Mouse (Mus musculus) cerebellum, adult 18-20 months (tissue): ENCODE measurements around the gene Spem2.
A peak's percentile ranks its signal among the peaks of the same experiment; 100 is the strongest.

Experiments
- DNase-seq, 2 experiments: peaks; one replicate each; pipeline ENCODE4 v3.0.0; 2021

The Spem2 gene

DNA sequence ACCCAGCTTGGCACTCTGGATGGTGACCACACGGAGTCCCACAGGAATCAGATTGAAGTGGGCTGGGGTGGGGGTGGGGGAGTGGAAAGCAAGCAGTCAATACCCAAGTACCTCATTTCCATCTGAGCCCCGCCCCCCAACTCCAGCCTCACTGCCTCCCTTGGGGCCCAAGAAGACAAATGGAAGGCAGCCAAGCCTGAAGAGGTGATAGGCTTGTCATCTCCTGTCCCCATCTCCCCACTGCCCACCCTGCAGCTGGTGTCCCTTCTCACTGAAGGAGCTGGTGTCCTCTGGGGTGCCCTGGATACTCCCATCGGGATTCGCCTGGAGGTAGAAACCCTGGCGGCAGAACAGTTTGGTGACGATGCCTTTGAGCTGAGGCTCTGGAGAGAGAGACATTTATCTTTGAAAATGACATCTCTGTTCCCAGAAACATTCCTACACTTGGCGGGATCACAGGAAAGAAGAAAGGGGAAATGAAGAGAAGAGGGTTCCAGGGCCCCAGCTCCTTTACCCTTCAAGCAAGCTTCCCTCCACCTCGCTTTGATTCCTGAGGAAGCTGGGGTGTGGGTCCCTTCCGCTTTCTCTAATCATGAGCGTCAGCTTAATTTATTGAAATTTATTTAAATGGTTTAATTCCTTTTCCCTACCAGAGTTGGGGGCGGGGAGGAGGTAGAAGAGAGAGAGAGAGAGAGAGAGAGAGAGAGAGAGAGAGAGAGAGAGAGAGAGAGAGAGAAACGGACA lies 18.7 kb downstream of the Spem2 start:
- DNase-seq: no peak

DNA sequence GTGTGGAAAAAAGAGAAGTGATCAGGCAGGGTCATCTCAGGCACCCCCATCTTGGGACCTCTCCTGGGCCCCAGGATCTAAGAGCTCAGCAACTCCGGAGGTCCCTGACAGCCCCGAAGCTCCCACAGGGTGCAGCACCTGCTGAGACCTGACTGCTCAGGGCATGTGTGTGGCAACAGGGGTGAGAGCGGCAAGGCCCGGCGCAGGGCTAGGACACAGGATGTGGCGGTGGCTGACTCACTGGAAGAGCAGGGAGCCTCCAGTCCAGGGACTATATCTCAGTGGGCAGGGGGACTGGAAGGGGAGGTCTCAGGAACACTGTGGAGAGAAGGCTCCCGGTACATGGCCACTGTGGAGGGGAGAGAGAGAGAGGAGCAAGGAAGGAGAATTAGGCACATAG lies 20.3 kb downstream of the Spem2 start:
- no peak for DNase-seq

DNA sequence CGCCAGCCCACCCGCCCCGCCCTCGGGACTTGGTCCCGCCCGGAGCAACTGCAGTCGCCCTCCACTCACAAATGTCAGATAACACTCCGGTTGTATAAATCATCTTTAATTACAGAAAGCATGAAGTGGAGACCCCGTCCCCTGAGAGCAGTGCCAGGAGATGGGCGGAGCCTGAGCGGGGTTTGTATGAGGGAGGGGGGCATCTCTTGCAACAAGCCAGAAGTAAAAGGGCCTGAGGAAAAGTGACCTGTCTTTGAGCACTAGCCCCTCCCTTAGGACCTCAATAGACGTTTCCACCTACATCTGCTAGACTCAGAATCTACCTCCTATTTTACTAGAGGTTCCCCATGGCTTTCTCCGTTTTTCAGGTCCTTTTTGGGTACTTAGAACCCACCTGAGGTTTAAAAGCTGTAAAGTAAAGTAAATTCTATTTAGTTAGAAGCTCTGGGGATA lies 22.3 kb downstream of the Spem2 start:
- no peak for DNase-seq

DNA sequence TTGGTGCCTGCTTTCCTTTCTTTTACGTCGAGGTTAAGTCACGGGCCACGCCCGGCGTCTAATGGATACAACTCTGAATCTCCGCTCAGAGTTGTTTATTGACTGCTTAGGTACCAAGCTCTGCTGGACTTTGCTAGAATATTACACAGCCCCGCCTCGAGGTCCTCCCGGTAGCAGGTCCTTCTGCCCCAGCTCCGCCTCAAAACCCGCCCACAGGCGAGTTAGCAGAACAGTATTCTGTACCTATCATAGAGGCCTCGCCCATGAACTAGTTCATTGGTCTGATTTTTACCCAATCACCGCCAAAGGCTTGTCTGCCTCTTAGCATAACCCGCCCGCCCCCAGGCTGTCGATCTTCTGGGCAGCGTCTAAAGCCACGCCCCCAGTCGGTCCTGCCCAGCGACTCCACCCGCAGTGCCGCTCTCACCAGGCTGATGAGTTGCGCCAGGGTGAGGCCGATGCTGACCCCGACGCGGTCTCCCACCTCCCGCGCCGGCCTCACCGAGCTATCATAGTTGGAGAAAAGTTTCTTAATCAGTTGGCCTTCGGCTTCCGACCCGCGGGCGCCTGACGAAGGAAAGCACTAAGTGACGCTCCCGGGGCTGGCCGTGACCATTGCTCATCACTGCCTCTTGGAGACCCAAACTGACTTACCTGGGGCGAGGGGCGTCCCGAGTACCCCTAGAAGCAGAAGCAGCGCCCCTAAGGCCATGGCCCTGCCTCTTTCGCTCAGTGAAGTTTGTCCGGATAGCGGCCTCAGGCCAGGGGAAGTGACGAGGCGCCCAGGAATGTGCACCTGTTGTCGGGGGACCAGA lies 22.9 kb downstream of the Spem2 start, which contains the start of gene Chrnb1:
TSS of gene Chrnb1 (minus strand) at position 776 of the 815 bp plus-strand sequence.
- DNase-seq: peak; percentile 87 to 94

DNA sequence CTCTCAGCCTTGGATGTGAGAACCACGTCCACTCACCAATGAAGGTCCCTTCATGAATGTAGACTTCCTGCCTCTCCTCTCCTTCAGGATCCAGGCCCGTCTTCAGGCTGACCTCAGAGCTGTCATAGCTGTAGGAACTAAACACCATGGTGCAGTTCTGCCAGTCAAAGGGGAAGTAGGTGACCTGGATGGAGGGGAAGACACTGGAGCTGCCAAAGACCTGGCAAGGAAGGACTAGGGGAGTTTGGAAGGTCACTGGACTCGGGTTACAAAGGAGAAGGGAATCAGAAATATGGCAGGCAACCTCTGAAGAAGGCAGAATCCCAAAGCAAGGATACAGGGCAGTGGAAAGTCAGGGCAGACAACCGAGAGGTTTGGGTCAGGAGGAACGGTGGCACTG lies 24.8 kb downstream of the Spem2 start:
- DNase-seq: no peak

DNA sequence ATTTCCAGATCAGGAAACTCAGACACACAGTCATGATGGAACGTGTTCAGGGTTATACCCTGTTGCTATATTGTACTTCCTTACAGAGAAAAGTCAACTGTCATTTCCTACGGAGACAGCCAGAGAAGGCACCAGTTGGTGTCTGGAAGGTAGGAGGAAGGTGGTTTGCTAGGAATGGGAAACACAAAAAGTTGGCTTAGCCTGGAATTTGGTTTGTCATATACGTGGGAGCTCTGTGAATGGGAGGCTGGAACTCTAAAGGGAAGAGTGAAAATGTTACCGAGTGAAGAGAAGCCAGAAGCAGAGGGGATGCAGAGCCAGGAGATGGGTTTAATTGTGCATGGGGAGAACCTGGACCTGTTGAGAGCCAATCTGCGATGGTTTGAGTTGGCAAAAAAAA lies 26.8 kb downstream of the Spem2 start:
- DNase-seq: no peak

DNA sequence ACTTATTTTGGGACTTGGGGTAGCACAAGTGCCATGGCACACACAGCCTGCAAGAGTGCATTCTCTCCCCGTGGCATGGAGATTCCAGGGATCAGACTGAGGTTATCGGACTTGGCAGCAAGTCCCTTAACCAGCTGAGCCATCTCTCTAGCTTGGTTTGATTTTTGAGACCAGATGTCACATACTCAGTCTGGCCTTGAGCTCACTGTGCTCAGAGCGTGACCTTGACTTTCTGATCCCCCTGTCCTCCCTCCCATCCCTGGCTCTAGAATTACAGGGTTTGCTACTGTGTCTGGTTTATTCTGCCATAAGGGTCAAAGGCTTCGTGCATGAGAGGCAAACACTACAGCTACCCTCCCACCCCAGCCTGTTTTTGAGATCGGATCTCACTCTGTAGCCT lies 28.8 kb downstream of the Spem2 start:
- DNase-seq: no peak

DNA sequence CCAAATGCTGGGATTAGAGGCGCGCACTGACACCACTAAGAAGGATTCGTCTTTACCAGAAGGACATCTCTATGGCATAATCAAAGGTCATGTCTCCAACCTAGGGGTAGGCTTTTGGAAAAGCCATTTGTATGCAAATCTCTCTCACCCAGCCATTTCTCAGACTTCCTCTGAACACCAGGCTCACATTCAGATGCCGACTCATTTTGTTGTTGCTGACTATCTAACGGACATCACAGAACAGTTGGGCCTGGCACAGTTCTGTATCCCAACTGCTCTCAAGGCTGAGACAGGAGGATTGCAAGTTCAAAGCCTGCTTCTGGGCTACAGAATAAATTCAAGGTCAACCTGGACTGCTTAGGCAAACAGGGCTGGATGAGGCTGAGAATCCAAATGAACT lies 31.0 kb downstream of the Spem2 start:
- no peak for DNase-seq

DNA sequence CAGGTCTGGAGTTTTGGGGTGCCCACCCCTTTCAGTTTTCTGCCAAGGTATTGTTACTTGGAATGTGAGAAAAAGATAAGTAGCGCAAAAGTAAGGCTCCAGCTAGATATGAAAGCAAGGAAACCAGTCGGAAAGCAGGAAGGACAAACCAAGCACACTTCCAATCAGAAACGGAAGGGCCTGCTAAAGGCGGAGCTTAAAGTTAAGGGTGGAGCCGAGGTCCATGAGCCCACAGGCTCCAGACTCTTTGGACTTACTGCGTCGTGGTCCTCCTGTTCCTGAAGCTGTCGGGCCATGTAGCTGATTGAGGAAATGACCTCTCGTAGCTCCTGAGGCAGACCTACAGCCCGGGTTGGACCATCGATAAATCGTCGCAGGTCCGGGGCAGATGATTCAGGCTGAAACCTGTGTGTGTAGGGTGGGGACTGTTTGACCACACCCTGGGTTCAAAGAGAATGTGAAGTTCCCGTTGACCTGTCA lies 33.4 kb downstream of the Spem2 start:
- DNase-seq: no peak

DNA sequence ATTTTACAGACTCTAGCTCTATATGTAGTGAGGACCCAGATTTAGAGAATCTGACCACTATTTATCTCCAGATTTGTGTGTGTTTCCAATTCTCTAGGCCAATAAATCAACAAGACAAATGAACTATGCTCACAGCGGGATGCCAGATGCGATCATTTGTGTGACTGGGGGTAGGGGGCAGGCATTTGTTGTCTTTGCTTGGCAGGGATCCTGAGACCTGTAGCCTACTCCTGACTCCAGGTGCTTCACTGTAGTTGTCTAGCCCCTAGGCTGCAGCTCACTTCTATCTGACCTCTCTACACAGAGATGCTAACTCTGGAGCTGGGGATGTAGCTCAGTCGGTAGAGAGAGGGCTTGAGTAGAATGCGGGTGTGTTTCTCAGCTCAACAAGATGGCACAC lies 36.4 kb downstream of the Spem2 start:
- DNase-seq: no peak

DNA sequence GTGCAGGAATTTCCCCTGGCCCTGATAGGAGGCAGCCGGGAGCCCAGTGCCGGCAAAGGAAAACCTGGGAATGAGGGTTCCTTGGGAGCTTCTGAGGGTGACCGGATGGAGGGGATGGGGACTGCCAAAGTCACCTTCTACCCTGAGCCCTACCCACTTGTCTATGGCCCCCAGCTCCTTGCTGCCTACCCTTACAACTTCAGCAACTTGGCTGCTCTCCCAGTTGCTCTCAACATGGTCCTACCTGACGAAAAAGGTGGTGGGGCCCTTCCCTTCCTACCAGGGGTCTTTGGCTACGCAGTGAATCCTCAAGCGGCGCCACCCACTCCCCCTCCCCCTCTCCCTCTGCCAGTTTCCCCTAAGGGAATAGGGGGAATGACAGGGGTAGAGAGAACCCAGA lies 39.3 kb downstream of the Spem2 start:
- DNase-seq: no peak

DNA sequence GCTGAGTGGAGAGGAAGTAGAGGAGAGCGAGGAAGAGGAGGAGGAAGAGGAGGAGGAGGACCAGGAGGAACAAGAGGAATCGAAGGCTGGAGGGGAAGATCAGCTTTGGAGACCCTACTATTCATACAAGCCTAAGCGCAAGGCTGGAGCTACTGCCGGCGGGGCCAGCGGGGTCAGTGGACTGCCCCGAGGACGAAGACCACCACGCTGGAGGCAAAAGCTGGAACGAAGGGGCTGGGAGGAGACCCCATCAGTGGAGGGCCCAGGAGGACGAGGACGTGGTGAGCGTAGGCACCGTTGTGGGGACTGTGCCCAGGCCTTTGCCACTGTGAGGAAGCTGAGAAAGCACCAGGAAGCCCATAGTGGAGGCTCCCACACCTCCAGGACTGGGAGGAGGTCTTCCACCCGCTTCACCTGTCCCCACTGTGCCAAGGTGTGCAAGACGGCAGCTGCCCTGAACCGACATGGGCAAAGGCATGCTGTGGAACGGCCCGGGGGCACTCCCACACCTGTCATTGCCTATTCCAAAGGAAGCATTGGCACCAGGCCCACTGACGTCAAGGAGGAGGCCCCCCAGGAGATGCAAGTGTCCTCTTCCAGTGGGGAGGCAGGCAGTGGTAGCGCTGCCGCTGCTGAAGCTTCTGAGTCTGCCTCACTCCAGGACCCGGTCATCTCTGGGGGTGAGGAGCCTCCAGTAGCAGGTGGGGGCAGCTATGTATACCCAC lies 39.8 kb downstream of the Spem2 start:
- peak; percentile 51 to 62 for DNase-seq

DNA sequence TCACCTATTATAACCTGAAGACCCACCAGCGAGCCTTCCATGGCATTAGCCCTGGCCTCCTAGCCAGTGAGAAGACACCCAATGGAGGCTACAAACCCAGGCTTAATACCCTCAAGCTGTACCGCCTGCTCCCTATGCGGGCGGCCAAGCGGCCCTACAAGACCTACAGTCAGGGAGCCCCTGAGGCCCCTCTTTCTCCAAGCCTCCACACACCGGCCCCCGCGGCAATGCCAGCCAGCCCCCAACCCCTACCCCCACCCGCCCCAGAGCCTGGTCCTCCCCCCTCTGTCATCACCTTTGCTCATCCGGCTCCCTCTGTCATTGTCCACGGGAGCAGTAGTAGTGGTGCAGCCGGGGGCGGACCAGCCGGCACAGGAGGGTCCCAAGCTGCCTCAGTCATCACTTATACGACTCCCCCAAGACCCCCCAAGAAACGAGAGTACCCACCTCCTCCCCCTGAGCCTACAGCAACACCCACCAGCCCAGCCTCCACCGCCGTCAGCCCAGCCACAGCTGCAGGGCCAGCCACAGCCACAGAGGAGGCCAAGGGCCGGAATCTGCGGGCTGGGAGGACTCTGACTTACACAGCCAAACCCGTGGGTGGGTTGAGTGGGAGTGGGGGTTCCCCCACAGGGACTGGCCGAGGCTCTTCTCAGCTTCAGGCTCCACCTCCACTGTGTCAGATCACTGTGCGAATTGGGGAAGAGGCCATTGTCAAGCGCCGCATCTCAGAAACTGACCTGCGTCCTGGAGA lies 40.6 kb downstream of the Spem2 start:
- DNase-seq: no peak

DNA sequence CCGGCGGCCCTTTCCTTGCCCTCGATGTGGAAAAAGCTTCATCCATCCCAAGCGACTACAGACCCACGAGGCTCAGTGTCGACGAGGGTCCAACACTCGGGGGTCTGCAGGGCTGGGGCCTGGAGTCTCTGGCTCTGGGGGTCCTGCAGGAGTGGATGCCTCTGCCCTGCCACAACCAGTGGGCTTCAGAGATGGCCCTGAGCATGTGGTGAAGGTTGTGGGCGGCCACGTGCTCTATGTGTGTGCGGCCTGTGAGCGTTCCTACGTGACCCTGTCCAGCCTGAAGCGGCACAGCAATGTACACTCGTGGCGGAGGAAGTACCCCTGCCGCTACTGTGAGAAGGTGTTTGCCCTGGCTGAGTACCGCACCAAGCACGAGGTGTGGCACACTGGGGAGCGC lies 41.8 kb downstream of the Spem2 start:
- DNase-seq: no peak

DNA sequence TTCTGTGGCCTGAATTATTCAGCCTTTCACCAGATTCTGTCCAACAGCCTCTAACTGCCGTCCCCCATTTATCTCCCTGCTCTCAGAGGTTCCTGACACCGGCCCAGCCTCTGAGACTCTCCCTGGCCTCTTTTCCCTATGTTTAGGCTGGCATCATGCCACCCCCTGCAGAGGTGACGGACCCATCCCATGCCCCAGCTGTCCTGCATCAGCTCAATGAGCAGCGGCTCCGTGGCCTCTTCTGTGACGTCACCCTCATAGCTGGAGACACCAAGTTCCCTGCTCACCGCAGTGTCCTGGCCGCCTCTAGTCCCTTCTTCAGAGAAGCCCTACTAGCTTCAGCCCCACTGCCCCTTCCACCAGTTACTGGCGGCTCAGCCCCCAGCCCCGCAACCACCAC lies 42.5 kb downstream of the Spem2 start:
- peak; percentile 35 to 39 for DNase-seq

DNA sequence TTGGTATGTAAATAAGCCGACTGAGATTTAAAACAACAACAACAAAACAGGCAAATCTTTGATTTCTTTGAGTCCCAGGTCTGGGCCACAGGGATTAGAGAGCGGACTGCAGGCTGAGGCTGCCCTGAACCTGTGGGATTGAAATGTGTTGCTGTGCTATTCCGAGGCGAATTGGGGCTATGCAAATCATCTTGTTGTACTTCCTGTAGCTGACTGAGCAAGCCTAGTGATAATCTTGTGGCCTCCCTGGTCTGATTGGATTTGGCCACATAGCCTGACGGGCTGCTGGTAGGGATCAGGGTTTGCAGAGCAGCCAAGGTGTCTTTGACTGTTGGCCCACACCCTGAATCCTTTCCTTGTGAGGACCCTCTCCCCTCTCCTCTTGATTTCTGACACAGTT lies 43.3 kb downstream of the Spem2 start:
- no peak for DNase-seq

DNA sequence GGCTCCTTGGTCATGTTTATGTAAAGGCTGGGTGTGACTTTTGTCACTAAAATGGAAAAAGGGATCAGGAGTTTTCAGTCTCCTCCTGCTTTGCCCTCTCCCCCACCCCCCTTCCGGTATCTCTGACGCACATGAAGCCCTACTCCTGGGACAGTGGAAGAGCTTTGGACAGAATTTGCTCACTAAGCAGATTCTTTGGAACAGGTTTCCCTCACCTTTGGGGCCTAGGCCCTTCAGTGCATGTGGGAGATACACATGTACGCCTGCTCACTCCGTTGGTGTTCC lies 50.7 kb downstream of the Spem2 start:
- DNase-seq: no peak

DNA sequence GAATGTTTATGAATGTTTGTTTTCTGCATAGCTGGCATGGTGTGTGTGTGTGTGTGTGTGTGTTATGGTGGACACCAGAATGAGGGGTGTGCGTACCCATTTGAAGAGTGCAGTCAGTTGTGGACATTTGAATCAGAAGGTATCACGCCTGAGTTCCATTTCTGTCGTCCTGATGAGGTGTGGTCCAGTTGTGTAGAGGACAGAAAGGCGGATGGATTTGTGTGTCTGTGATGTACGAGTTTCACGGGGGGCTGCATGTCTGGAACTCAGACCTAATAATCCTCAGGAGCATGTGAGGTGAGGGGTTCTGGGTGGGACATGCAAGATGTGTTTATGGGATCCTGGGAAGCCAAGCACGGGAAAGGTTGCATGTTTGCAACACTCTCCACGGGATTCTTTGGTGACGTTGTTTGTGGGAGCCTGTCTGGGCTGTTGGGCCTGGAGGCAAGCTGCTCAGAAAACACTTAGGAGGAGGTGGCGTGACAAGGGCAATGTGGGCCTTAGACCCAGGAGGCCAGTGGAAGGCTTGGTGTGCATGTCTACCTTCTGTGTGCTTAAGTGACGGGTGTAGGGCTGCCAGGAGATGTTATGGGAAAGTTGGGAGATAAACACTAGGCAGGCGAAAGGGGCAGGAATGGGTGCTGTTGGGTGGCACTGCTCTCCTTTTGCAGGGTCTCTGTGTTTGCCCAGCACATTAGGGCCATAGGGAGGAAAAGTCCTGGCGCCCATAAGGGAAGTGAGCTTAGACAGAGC lies 51.2 kb downstream of the Spem2 start:
- peak in 1 of 2 experiments; percentile 43 for DNase-seq
